Mouse (Mus musculus) C2C12 (cell line): ENCODE measurements around the gene Cbarp. TPM values are rescaled to one million over a fixed set of nuclear protein-coding genes. Genes with fewer than 3 reads are reported as not detected.
A peak's percentile ranks its signal among the peaks of the same experiment; 100 is the strongest.

Source experiments
- H3K27me3 ChIP-seq: one replicate; pipeline ENCODE4 v1.6.1; 2011; ENCODE audit not compliant: control insufficient read depth, insufficient read depth, insufficient read length
- H3K36me3 ChIP-seq: one replicate; pipeline ENCODE4 v1.6.1; 2011; ENCODE audit not compliant: control insufficient read depth, insufficient read depth
- H3K4me3 ChIP-seq: one replicate; pipeline ENCODE4 v1.5.1; 2011; ENCODE audit warnings: mild to moderate bottlenecking, control low read depth; ENCODE audit not compliant: poor library complexity, insufficient read depth, severe bottlenecking
- H3K79me2 ChIP-seq: one replicate; pipeline ENCODE4 v1.6.1; 2011; ENCODE audit not compliant: control insufficient read depth, insufficient read depth
- H3K79me3 ChIP-seq: one replicate; pipeline ENCODE4 v1.6.1; 2011; ENCODE audit warnings: low read depth, control low read depth
- H3ac ChIP-seq: one replicate; pipeline ENCODE3; 2011; ENCODE audit warnings: low read depth; ENCODE audit not compliant: control insufficient read depth, insufficient read length
- CEBPB ChIP-seq: IDR thresholded peaks from one replicate; pipeline ENCODE4 v1.6.1; 2011; ENCODE audit warnings: low read depth, mild to moderate bottlenecking, control low read depth, moderate library complexity
- CTCF ChIP-seq: IDR thresholded peaks from one replicate; pipeline ENCODE4 v1.5.1; 2011; ENCODE audit not compliant: control insufficient read depth, insufficient read depth, insufficient read length
- FOSL1 ChIP-seq: IDR thresholded peaks from one replicate; pipeline ENCODE4 v1.8.0; 2011; ENCODE audit warnings: mild to moderate bottlenecking, low read length; ENCODE audit not compliant: poor library complexity, insufficient read depth, severe bottlenecking
- MAX ChIP-seq: IDR thresholded peaks from one replicate; pipeline ENCODE4 v1.6.1; 2011; ENCODE audit warnings: mild to moderate bottlenecking, control low read depth
- MYOD1 ChIP-seq: IDR thresholded peaks from one replicate; pipeline ENCODE4 v1.6.1; 2011; ENCODE audit warnings: low read depth; ENCODE audit not compliant: control insufficient read depth, insufficient read length
- MYOG ChIP-seq: IDR thresholded peaks from one replicate; pipeline ENCODE4 v1.6.1; 2011; ENCODE audit not compliant: control insufficient read depth, insufficient read length; ENCODE audit errors: extremely low read depth
- USF1 ChIP-seq: IDR thresholded peaks from one replicate; pipeline ENCODE4 v1.6.1; 2011; ENCODE audit warnings: low read depth, mild to moderate bottlenecking, control low read depth, moderate library complexity
- polyA plus RNA-seq: library from polyadenylated mRNA; unstranded; fragments of >200 nt; fragmentation: generic; extraction: Trizol; gene quantifications from one replicate; pipeline ENCODE4 v1.2.1, GENCODE M21; 2012; ENCODE audit warnings: missing spikeins

Gene Cbarp
- polyA plus RNA-seq, 1 experiment: 12.1 TPM

GRCm38 (mm10) chr10:80148610-80149290, 8.1 kb upstream of the Cbarp start:
- no peak for TF ChIP-seq MYOD1
- peak; percentile 86 for TF ChIP-seq CTCF
- no peak for TF ChIP-seq FOSL1
- TF ChIP-seq USF1: no peak
- H3ac ChIP-seq: peak overlapping the region; percentile 95
- peaks cover 85% of the 10 kb centered on the region for H3K79me2 ChIP-seq
- peaks cover 69% of the 10 kb centered on the region for H3K36me3 ChIP-seq
- no peaks in the 10 kb centered on the region for H3K27me3 ChIP-seq
- peaks cover 60% of the 10 kb centered on the region for H3K79me3 ChIP-seq
- peak overlapping the region; percentile 93 for H3K4me3 ChIP-seq

GRCm38 (mm10) chr10:80147719-80148601, 7.3 kb upstream of the Cbarp start, which contains the start of gene Midn:
Gene Midn, plus strand, starts transcription at chr10:80148272.
- H3K36me3 ChIP-seq: peaks cover 67% of the 10 kb centered on the region
- H3K27me3 ChIP-seq: no peaks in the 10 kb centered on the region
- H3K4me3 ChIP-seq: peak within 1 kb of the TSS; percentile 93
- H3K79me3 ChIP-seq: peaks cover 59% of the 10 kb centered on the region
- peaks cover 85% of the 10 kb centered on the region for H3K79me2 ChIP-seq
- H3ac ChIP-seq: peak within 1 kb of the TSS; percentile 95
- TF ChIP-seq MYOD1: peak; percentile 62
- TF ChIP-seq CTCF: peak; percentile 64
- TF ChIP-seq USF1: no peak

- Histone ChIP-seq H3K27me3 (no peaks in the 10 kb centered on the region), H3K36me3 (peaks cover 60% of the 10 kb centered on the region), H3K4me3 (no peak overlapping the region)
Observed at GRCm38 (mm10) chr10:80147146-80147718, 6.6 kb upstream of the Cbarp start.

GRCm38 (mm10) chr10:80146568-80147011, 6.0 kb upstream of the Cbarp start:
- H3K36me3 ChIP-seq: peaks cover 54% of the 10 kb centered on the region
- H3ac ChIP-seq: peak overlapping the region; percentile 36
- TF ChIP-seq CEBPB: no peak
- no peak for TF ChIP-seq MAX
- TF ChIP-seq FOSL1: no peak
- no peak for TF ChIP-seq USF1
- no peaks in the 10 kb centered on the region for H3K27me3 ChIP-seq
- peaks cover 81% of the 10 kb centered on the region for H3K79me2 ChIP-seq
- H3K79me3 ChIP-seq: peaks cover 53% of the 10 kb centered on the region
- H3K4me3 ChIP-seq: no peak overlapping the region

More at GRCm38 (mm10) chr10:80147146-80147718, 6.6 kb upstream of the Cbarp start:
- H3ac ChIP-seq: peak overlapping the region; percentile 25
- TF ChIP-seq CTCF: no peak
- TF ChIP-seq MYOD1: no peak
- TF ChIP-seq USF1: no peak
- no peak for TF ChIP-seq FOSL1
- TF ChIP-seq MAX: no peak
- TF ChIP-seq MYOG: no peak
- no peak for TF ChIP-seq CEBPB
- H3K79me3 ChIP-seq: peaks cover 59% of the 10 kb centered on the region
- peaks cover 85% of the 10 kb centered on the region for H3K79me2 ChIP-seq

- Histone ChIP-seq H3K79me3 (peaks cover 46% of the 10 kb centered on the region), H3K4me3 (no peak overlapping the region), H3K79me2 (peaks cover 74% of the 10 kb centered on the region), H3K27me3 (no peaks in the 10 kb centered on the region), H3K36me3 (peaks cover 47% of the 10 kb centered on the region), H3ac (no peak overlapping the region)
- no peak for TF ChIP-seq CEBPB
- no peak for TF ChIP-seq FOSL1
- no peak for TF ChIP-seq MAX
- TF ChIP-seq CTCF: no peak
- no peak for TF ChIP-seq MYOG
- no peak for TF ChIP-seq USF1
- TF ChIP-seq MYOD1: no peak
Observed at GRCm38 (mm10) chr10:80145896-80146295, 5.3 kb upstream of the Cbarp start.
